Mouse (Mus musculus) heart, postnatal 0 days (tissue): Measurements from ENCODE around the gene Arl6ip6. TPM values are rescaled to one million over a fixed set of nuclear protein-coding genes. Genes with fewer than 3 reads are reported as not detected.

Experiments
- ATAC-seq: fragments of 200-750 bp; cut with Nextera tagmentation; 2 replicates; pipeline ENCODE4 v1.8.0; 2017; ENCODE audit warnings: low read depth, moderate number of reproducible peaks, moderate library complexity; ENCODE audit not compliant: insufficient read depth
- DNase-seq: peaks from one replicate; pipeline ENCODE4 v3.0.0-alpha.2; 2016; ENCODE audit warnings: low spot score
- H3K27ac ChIP-seq: fragments of 300-500 bp; sonication (generic); 2 replicates; pipeline ENCODE4 v1.5.1; 2014; ENCODE audit warnings: low read depth, mild to moderate bottlenecking
- H3K27me3 ChIP-seq: fragments of 300-500 bp; sonication (generic); 2 replicates; pipeline ENCODE4 v1.6.1; 2014; ENCODE audit warnings: low read length, mixed read lengths; ENCODE audit not compliant: control insufficient read depth, insufficient read depth
- H3K36me3 ChIP-seq: fragments of 300-500 bp; sonication (generic); replicated peaks from 2 replicates; pipeline ENCODE4 v1.6.1; 2014; ENCODE audit warnings: low read length, mixed read lengths; ENCODE audit not compliant: control insufficient read depth, insufficient read depth
- H3K4me1 ChIP-seq: fragments of 300-500 bp; sonication (generic); 2 replicates; pipeline ENCODE4 v1.6.1; 2014; ENCODE audit warnings: antibody characterized with exemption; ENCODE audit not compliant: control insufficient read depth, insufficient read depth
- H3K4me2 ChIP-seq: fragments of 300-500 bp; sonication (generic); 2 replicates; pipeline ENCODE4 v1.6.1; 2014; ENCODE audit warnings: low read depth, mild to moderate bottlenecking, low read length, moderate library complexity
- H3K4me3 ChIP-seq: fragments of 300-500 bp; sonication (generic); 2 replicates; pipeline ENCODE4 v1.5.1; 2014; ENCODE audit warnings: low read depth, low read length
- H3K9ac ChIP-seq: fragments of 300-500 bp; sonication (generic); replicated peaks from 2 replicates; pipeline ENCODE4 v1.6.1; 2014; ENCODE audit warnings: low read depth, low read length, mixed read lengths
- H3K9me3 ChIP-seq: fragments of 300-500 bp; sonication (generic); replicated peaks from 2 replicates; pipeline ENCODE4 v1.6.1; 2016; ENCODE audit warnings: low read length; ENCODE audit not compliant: control insufficient read depth
- CTCF ChIP-seq: IDR thresholded peaks from 2 replicates; pipeline ENCODE4 v1.5.1; 2016; ENCODE audit warnings: antibody characterized with exemption, control low read depth, low read depth
- EP300 ChIP-seq: IDR thresholded peaks from 2 replicates; pipeline ENCODE4 v1.6.1; 2016; ENCODE audit warnings: antibody characterized with exemption, low read depth
- WGBS: fragments of 180-500 bp; shearing (Covaris S2); extraction: QIAGEN DNeasy Blood & Tissue Kit; methylation state at CpG from one replicate; pipeline ENCODE4 v1.1.7; 2014; 5-methylcytosine and 5-hydroxymethylcytosine counted together
- polyA plus RNA-seq: library from polyadenylated mRNA; unstranded; fragments of >200 nt; fragmentation: Nextera tagmentation; extraction: Ambion mirVana; gene quantifications from 2 replicates; pipeline ENCODE4 v1.2.1, GENCODE M21; 2015
- total RNA-seq: library from RNA; depleted of rRNA; stranded (reverse); fragments of >200 nt; gene quantifications from 2 replicates; pipeline ENCODE4 v1.2.3, GENCODE M21; 2014; ENCODE audit warnings: low replicate concordance; rRNA removed

Arl6ip6 gene
- total RNA-seq (13.8 and 18.0 TPM in 2 replicates), polyA plus RNA-seq (27.5 and 28.7 TPM in 2 replicates)

GRCm38 (mm10) chr2:53191523-53192220, at the start of gene Arl6ip6:
Gene Arl6ip6, plus strand, starts transcription at chr2:53191726.
- TF ChIP-seq EP300 (no peak; the same call in 1 of the 2 replicates), CTCF (no peak)
- DNase-seq (peak; percentile 93), ATAC-seq (peak; percentile 89)
- WGBS: under 1% methylated on average over 70 of the region's 82 CpGs
- peak within 1 kb of the TSS; percentile 99 for H3K27ac ChIP-seq
- peaks cover 17% of the 10 kb centered on the region; the same call in 1 of the 2 replicates for H3K4me1 ChIP-seq
- peak within 1 kb of the TSS; percentile 96 for H3K9ac ChIP-seq
- no peaks in the 10 kb centered on the region for H3K27me3 ChIP-seq
- H3K4me2 ChIP-seq: peak within 1 kb of the TSS; percentile 93
- H3K9me3 ChIP-seq: no peaks in the 10 kb centered on the region
- peaks cover 13% of the 10 kb centered on the region for H3K36me3 ChIP-seq
- H3K4me3 ChIP-seq: peak within 1 kb of the TSS; percentile 98

GRCm38 (mm10) chr2:53146852-53147251, 44.7 kb upstream of the Arl6ip6 start:
- Histone ChIP-seq H3K27me3 (no peaks in the 10 kb centered on the region), H3K4me2 (no peak overlapping the region), H3K4me1 (no peaks in the 10 kb centered on the region), H3K4me3 (no peak overlapping the region), H3K27ac (no peak overlapping the region), H3K9ac (no peak overlapping the region), H3K9me3 (no peaks in the 10 kb centered on the region), H3K36me3 (peaks cover 50% of the 10 kb centered on the region)
- no peak for ATAC-seq
- no peak for DNase-seq
- TF ChIP-seq EP300 (no peak), CTCF (no peak)

- Histone ChIP-seq H3K36me3 (peaks cover 22% of the 10 kb centered on the region), H3K4me2 (no peak overlapping the region), H3K27me3 (no peaks in the 10 kb centered on the region), H3K9ac (no peak overlapping the region), H3K4me3 (no peak overlapping the region), H3K9me3 (no peaks in the 10 kb centered on the region), H3K27ac (no peak overlapping the region), H3K4me1 (no peaks in the 10 kb centered on the region)
- ATAC-seq: no peak
- TF ChIP-seq EP300 (no peak), CTCF (no peak)
- DNase-seq: no peak
Measured at GRCm38 (mm10) chr2:53173966-53174365, 17.6 kb upstream of the Arl6ip6 start.

GRCm38 (mm10) chr2:53178966-53179365, 12.6 kb upstream of the Arl6ip6 start:
- ATAC-seq (no peak), DNase-seq (no peak)
- no peaks in the 10 kb centered on the region for H3K27me3 ChIP-seq
- TF ChIP-seq EP300 (no peak), CTCF (no peak)
- whole genome bisulfite sequencing: 85% methylated on average over 3 of the region's 3 CpGs
- no peak overlapping the region for H3K27ac ChIP-seq
- no peaks in the 10 kb centered on the region for H3K9me3 ChIP-seq
- no peak overlapping the region for H3K4me3 ChIP-seq
- H3K4me1 ChIP-seq: no peaks in the 10 kb centered on the region; the same call in 1 of the 2 replicates
- no peak overlapping the region for H3K4me2 ChIP-seq
- no peak overlapping the region for H3K9ac ChIP-seq
- peaks cover 14% of the 10 kb centered on the region for H3K36me3 ChIP-seq

GRCm38 (mm10) chr2:53179876-53180275, 11.7 kb upstream of the Arl6ip6 start:
- H3K9me3 ChIP-seq: no peaks in the 10 kb centered on the region
- no peak for TF ChIP-seq CTCF
- no peak for TF ChIP-seq EP300
- H3K4me3 ChIP-seq: no peak overlapping the region
- DNase-seq (no peak), ATAC-seq (no peak)
- no peak overlapping the region for H3K9ac ChIP-seq
- peaks cover 7% of the 10 kb centered on the region for H3K36me3 ChIP-seq
- no peaks in the 10 kb centered on the region for H3K27me3 ChIP-seq
- H3K4me2 ChIP-seq: no peak overlapping the region
- no peak overlapping the region for H3K27ac ChIP-seq
- H3K4me1 ChIP-seq: no peaks in the 10 kb centered on the region; the same call in 1 of the 2 replicates
